Mouse (Mus musculus): Measurements from ENCODE around the gene Ankrd44. TPM values are rescaled to one million over a fixed set of nuclear protein-coding genes. Genes with fewer than 3 reads are reported as not detected.

The Ankrd44 gene
- polyA plus RNA-seq, 1 experiment from 2014 or later, result 29.9 TPM

DNA sequence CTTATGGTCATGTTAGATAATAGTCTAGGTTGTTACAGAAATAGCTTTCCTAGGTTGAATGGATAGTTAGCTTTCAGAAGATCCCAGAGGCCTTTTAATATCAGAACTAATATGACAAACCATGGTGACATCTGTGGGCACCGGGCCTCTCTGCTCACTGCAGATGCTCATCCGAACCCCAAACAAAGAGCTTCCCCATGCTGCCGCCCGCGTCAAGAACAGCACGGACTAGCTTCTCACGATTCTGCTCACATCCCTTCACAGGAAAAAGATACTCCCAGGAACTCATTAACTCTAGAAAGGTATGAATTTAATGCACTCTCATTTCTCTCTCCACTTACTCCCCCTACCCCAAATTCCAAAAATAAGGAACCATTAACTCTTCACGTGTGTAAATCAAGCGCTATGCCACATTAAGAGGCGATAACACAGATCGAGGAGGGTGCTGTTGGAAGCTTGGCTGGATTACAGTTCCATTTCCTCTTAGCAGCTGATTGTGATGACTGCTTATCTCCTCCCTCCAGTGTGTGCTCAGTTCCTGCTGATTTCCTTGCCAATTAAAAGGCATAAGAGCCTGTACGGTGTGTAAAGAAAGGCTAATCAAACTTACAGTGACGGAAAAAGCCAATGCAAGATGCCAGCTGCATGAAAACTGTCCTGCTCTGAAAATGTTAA is 235.8 kb downstream of the Ankrd44 start:
- peak; percentile 94 for ATAC-seq
- Histone ChIP-seq H3K4me3 (ENCODE audit: low read depth, low read length) (peak overlapping the region; percentile 2), H3K36me3 (ENCODE audit: control insufficient read depth, insufficient read depth, low read length) (no peaks in the 10 kb centered on the region), H3K4me1 (ENCODE audit: control insufficient read depth, insufficient read depth, low read length) (peaks cover 3% of the 10 kb centered on the region; the same call in 1 of the 2 replicates), H3K9me3 (replicated peaks; ENCODE audit: control insufficient read depth, low read length, poor library complexity, severe bottlenecking) (no peaks in the 10 kb centered on the region; the same call in 1 of the 2 replicates), H3K27me3 (ENCODE audit: control insufficient read depth, insufficient read depth, low read depth, low read length) (no peaks in the 10 kb centered on the region), H3K4me2 (ENCODE audit: low read length) (peak overlapping the region; percentile 39), H3K27ac (ENCODE audit: low read length) (peak overlapping the region; percentile 80), H3K9ac (ENCODE audit: low read depth, low read length) (peak overlapping the region; percentile 26; the same call in 1 of the 2 replicates)
- 39% methylated on average over 13 of the region's 13 CpGs for WGBS

DNA sequence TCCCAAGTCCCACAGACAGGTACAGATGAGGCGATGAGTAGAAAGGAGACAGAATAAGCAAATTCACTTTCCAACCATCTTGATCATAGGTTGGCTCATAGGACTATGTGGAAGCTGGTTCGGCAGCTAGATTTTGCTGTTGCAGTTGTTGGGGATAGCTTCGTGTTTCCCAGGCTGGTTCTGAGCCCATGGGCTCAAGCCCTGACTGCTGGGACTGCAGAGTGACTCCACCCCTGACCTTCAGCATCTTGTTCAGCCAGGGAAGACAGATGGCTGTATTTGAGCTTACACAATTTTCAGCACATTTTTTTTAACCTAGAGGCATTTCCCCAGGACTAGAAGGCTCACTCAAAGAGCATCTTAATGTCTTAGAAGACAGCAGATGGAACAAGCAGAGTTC is 237.7 kb downstream of the Ankrd44 start:
- WGBS, result 91% methylated on average over 3 of the region's 3 CpGs

DNA sequence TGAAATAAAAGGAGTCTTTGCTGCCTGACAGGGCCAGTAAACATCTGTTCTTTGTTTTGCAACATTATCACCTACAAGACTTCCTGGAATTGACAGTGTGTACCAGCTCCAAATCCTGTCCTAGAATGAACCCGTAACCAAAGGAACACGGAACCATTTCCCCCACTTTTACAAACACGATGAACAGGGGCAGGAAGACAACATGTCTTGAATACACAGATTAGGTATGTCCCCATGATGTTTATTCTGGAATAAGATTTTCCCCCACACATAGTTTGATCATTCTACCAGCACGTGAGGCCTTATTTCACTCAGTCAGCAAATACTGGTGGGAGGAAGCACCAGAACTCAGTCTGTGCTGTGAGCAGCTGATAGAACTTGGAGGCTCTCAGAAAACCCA is 241.9 kb downstream of the Ankrd44 start:
- no peak for ATAC-seq
- no peak overlapping the region for H3K27ac ChIP-seq (ENCODE audit: low read length)
- WGBS, result 88% methylated on average over 4 of the region's 4 CpGs
- H3K4me1 ChIP-seq (ENCODE audit: control insufficient read depth, insufficient read depth, low read length), result no peaks in the 10 kb centered on the region
- no peak overlapping the region for H3K4me2 ChIP-seq (ENCODE audit: low read length)
- H3K9ac ChIP-seq (ENCODE audit: low read depth, low read length), result no peak overlapping the region
- H3K4me3 ChIP-seq (ENCODE audit: low read depth, low read length), result no peak overlapping the region
- H3K36me3 ChIP-seq (ENCODE audit: control insufficient read depth, insufficient read depth, low read length), result no peaks in the 10 kb centered on the region; the same call in 1 of the 2 replicates
- H3K27me3 ChIP-seq (ENCODE audit: control insufficient read depth, insufficient read depth, low read depth, low read length), result no peaks in the 10 kb centered on the region
- H3K9me3 ChIP-seq (replicated peaks; ENCODE audit: control insufficient read depth, low read length, poor library complexity, severe bottlenecking), result no peaks in the 10 kb centered on the region; the same call in 1 of the 2 replicates

More for the DNA sequence above, 237.7 kb downstream of the Ankrd44 start:
- no peaks in the 10 kb centered on the region for H3K27me3 ChIP-seq (ENCODE audit: control insufficient read depth, insufficient read depth, low read depth, low read length)
- H3K4me3 ChIP-seq (ENCODE audit: low read depth, low read length), result no peak overlapping the region
- H3K9ac ChIP-seq (ENCODE audit: low read depth, low read length), result no peak overlapping the region
- H3K4me2 ChIP-seq (ENCODE audit: low read length), result no peak overlapping the region
- no peak for ATAC-seq
- H3K36me3 ChIP-seq (ENCODE audit: control insufficient read depth, insufficient read depth, low read length), result no peaks in the 10 kb centered on the region; the same call in 1 of the 2 replicates
- H3K27ac ChIP-seq (ENCODE audit: low read length), result no peak overlapping the region
- no peaks in the 10 kb centered on the region; the same call in 1 of the 2 replicates for H3K9me3 ChIP-seq (replicated peaks; ENCODE audit: control insufficient read depth, low read length, poor library complexity, severe bottlenecking)
- peaks cover 3% of the 10 kb centered on the region; the same call in 1 of the 2 replicates for H3K4me1 ChIP-seq (ENCODE audit: control insufficient read depth, insufficient read depth, low read length)

DNA sequence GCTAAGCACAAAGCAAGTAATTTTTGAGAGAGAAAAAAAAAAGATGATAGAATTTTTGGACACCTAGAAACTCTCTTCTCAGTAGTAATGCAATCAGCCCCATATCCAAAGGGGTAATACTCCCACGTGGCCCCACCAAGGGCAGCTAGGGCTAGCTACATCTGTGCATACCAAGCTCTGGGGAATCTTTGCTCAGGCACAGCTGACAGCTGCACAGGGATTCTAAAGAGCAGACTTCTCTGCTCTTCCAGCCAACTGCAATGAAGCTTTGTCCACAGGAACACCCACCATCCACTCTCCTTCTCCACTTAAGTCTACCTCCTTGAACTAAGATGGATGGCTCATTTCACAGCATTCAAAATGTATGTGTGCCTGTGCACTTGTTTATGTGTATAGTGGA is 246.6 kb downstream of the Ankrd44 start:
- WGBS, result 86% methylated on average over 1 of the region's 1 CpGs
- H3K27me3 ChIP-seq (ENCODE audit: control insufficient read depth, insufficient read depth, low read depth, low read length), result no peaks in the 10 kb centered on the region
- no peak for ATAC-seq

DNA sequence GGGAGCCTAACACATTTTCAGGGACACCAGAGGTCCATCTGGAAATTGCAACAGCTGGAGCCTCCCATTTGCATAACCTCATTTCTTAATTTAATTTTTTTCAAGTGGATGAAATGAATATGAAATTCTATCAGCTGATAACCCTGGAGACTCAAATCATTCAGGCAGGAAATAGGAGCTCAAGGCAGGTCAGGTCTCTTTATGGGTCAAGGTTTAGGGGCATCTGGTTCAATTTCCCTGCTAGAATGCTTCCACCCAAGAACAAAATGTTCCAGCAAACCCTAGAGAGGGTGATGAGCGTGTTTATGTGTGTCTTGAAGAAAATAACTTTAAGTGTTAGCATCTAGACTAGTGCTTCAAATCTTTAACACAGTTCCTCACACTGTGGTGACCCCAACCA is 248.2 kb downstream of the Ankrd44 start:
- H3K27me3 ChIP-seq (ENCODE audit: control insufficient read depth, insufficient read depth, low read depth, low read length), result no peaks in the 10 kb centered on the region
- H3K4me3 ChIP-seq (ENCODE audit: low read depth, low read length), result no peak overlapping the region
- WGBS, result 89% methylated on average over 1 of the region's 1 CpGs
- no peak overlapping the region for H3K9ac ChIP-seq (ENCODE audit: low read depth, low read length)
- H3K27ac ChIP-seq (ENCODE audit: low read length), result no peak overlapping the region
- H3K36me3 ChIP-seq (ENCODE audit: control insufficient read depth, insufficient read depth, low read length), result no peaks in the 10 kb centered on the region
- no peaks in the 10 kb centered on the region for H3K9me3 ChIP-seq (replicated peaks; ENCODE audit: control insufficient read depth, low read length, poor library complexity, severe bottlenecking)
- no peak overlapping the region for H3K4me2 ChIP-seq (ENCODE audit: low read length)
- H3K4me1 ChIP-seq (ENCODE audit: control insufficient read depth, insufficient read depth, low read length), result peaks cover 4% of the 10 kb centered on the region; the same call in 1 of the 2 replicates
- ATAC-seq, result no peak

More for the DNA sequence above, 246.6 kb downstream of the Ankrd44 start:
- Histone ChIP-seq H3K9ac (ENCODE audit: low read depth, low read length) (no peak overlapping the region), H3K9me3 (replicated peaks; ENCODE audit: control insufficient read depth, low read length, poor library complexity, severe bottlenecking) (no peaks in the 10 kb centered on the region), H3K27ac (ENCODE audit: low read length) (no peak overlapping the region), H3K36me3 (ENCODE audit: control insufficient read depth, insufficient read depth, low read length) (no peaks in the 10 kb centered on the region; the same call in 1 of the 2 replicates), H3K4me1 (ENCODE audit: control insufficient read depth, insufficient read depth, low read length) (peaks cover 4% of the 10 kb centered on the region; the same call in 1 of the 2 replicates), H3K4me2 (ENCODE audit: low read length) (no peak overlapping the region), H3K4me3 (ENCODE audit: low read depth, low read length) (no peak overlapping the region)

DNA sequence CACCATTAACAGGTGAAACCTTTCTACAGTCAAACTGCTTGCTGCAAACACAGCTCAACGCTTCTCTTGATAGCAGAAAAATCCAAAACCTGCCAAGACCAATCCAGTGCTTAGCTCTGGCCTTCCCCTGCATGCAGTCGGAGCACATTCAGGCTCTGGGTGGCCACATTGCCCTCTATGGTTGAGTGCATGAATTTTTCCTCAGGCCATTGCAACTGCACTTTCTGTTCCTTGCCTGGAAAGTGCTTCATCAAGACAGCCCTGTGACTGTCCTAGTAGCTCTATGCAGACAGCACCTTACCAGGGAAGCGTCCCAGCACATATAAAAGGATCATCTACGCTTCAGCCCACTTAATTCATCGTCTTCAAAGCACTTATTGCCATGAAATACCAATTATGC is 250.7 kb downstream of the Ankrd44 start:
- WGBS, result 51% methylated on average over 5 of the region's 5 CpGs
- no peak for ATAC-seq
- no peak overlapping the region for H3K4me3 ChIP-seq (ENCODE audit: low read depth, low read length)
- no peak overlapping the region for H3K9ac ChIP-seq (ENCODE audit: low read depth, low read length)
- H3K4me2 ChIP-seq (ENCODE audit: low read length), result no peak overlapping the region
- no peaks in the 10 kb centered on the region for H3K27me3 ChIP-seq (ENCODE audit: control insufficient read depth, insufficient read depth, low read depth, low read length)
- no peaks in the 10 kb centered on the region for H3K9me3 ChIP-seq (replicated peaks; ENCODE audit: control insufficient read depth, low read length, poor library complexity, severe bottlenecking)
- H3K4me1 ChIP-seq (ENCODE audit: control insufficient read depth, insufficient read depth, low read length), result peaks cover 4% of the 10 kb centered on the region; the same call in 1 of the 2 replicates
- H3K27ac ChIP-seq (ENCODE audit: low read length), result no peak overlapping the region
- H3K36me3 ChIP-seq (ENCODE audit: control insufficient read depth, insufficient read depth, low read length), result no peaks in the 10 kb centered on the region

DNA sequence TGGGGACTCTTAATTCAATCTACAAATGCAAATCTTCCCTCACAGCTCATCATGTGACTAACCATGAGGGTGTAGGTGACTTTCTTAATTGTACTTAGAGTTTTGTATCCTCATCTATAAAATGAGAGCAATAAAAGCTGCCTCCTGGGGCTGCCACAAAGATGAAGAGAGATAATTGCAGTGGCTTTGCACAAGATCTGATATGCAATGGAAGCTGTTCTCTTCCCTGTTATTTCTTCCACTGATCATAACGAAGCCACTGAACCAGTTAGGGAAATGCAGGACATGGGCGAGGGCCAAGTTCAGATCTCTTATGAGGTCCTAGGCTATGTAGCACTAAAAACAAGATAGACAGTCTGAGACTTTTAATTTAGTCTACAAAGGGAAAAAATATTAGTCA is 258.2 kb downstream of the Ankrd44 start:
- H3K36me3 ChIP-seq (ENCODE audit: control insufficient read depth, insufficient read depth, low read length), result no peaks in the 10 kb centered on the region
- no peak overlapping the region for H3K4me2 ChIP-seq (ENCODE audit: low read length)
- no peak for ATAC-seq
- no peak overlapping the region for H3K27ac ChIP-seq (ENCODE audit: low read length)
- WGBS, result 80% methylated on average over 2 of the region's 2 CpGs
- no peaks in the 10 kb centered on the region for H3K27me3 ChIP-seq (ENCODE audit: control insufficient read depth, insufficient read depth, low read depth, low read length)
- H3K4me3 ChIP-seq (ENCODE audit: low read depth, low read length), result no peak overlapping the region
- H3K9ac ChIP-seq (ENCODE audit: low read depth, low read length), result no peak overlapping the region
- H3K9me3 ChIP-seq (replicated peaks; ENCODE audit: control insufficient read depth, low read length, poor library complexity, severe bottlenecking), result no peaks in the 10 kb centered on the region
- peaks cover 5% of the 10 kb centered on the region; the same call in 1 of the 2 replicates for H3K4me1 ChIP-seq (ENCODE audit: control insufficient read depth, insufficient read depth, low read length)

DNA sequence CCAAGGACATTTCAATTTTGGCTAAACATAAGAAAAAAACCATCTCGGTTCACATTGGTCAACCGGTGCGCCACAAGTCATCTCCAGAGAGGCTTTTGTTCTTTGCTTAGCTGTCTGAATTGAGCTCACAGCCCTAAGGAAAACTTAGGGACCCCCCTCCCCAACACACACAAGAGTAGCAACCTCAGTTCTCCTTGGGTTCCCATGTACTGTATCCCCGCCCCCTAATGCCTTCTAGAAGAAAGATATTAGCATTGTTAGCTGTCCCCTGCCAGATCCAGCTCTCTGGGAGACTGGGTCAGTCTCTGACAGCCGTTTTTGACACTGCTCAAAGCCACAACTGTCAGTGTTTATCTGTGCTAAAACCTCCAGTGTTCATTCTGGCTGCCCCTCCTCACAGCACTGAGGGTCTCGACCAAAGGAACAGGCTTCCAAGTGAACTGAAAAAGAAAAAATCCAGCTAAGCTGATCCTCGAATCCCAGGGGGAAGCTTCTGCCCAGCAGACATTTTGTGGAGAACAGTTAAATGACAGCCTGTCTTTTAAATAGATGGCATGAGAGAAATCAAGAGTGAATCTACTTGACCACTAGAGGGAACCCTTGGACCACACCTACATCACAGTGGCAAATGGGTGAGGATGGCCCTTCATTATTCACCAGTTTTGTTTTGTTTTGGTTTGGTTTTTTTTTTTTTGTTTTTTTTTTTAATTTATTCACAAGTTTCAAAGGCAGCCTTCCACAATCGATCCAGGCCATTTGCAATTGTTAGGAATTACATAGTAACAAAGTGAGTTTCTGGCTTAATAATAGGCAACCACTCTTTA is 260.4 kb downstream of the Ankrd44 start:
- H3K4me1 ChIP-seq (ENCODE audit: control insufficient read depth, insufficient read depth, low read length), result peaks cover 5% of the 10 kb centered on the region; the same call in 1 of the 2 replicates
- 52% methylated on average over 8 of the region's 8 CpGs for WGBS
- peak; percentile 81 for ATAC-seq
- H3K4me2 ChIP-seq (ENCODE audit: low read length), result no peak overlapping the region
- peak overlapping the region; percentile 59 for H3K27ac ChIP-seq (ENCODE audit: low read length)
- H3K9ac ChIP-seq (ENCODE audit: low read depth, low read length), result no peak overlapping the region
- no peak overlapping the region for H3K4me3 ChIP-seq (ENCODE audit: low read depth, low read length)
- H3K27me3 ChIP-seq (ENCODE audit: control insufficient read depth, insufficient read depth, low read depth, low read length), result no peaks in the 10 kb centered on the region
- H3K9me3 ChIP-seq (replicated peaks; ENCODE audit: control insufficient read depth, low read length, poor library complexity, severe bottlenecking), result no peaks in the 10 kb centered on the region
- no peaks in the 10 kb centered on the region for H3K36me3 ChIP-seq (ENCODE audit: control insufficient read depth, insufficient read depth, low read length)

DNA sequence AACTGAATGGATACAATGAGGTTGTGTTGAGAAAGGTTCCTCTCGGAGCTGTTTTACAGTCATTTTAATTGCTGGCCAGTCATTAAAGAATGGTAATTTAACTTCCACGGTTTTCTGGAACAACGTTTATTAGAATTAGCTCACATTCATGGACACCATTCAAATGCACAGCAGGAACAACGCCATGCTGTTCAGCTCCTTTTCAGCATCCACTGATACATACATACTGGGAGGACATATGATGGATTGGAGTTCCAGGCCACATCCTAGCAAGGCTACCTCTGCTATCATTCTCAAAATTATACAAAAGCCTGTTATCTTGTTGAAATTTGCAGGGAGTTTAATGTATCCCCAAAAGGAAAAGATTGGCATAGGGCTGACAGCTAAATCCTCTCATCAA is 261.1 kb downstream of the Ankrd44 start:
- Histone ChIP-seq H3K4me3 (ENCODE audit: low read depth, low read length) (no peak overlapping the region), H3K4me2 (ENCODE audit: low read length) (no peak overlapping the region), H3K9ac (ENCODE audit: low read depth, low read length) (no peak overlapping the region), H3K9me3 (replicated peaks; ENCODE audit: control insufficient read depth, low read length, poor library complexity, severe bottlenecking) (no peaks in the 10 kb centered on the region), H3K27me3 (ENCODE audit: control insufficient read depth, insufficient read depth, low read depth, low read length) (no peaks in the 10 kb centered on the region), H3K27ac (ENCODE audit: low read length) (0 out of 2 replicates have a peak overlapping the region, but pooled peaks have one; percentile 28), H3K36me3 (ENCODE audit: control insufficient read depth, insufficient read depth, low read length) (no peaks in the 10 kb centered on the region), H3K4me1 (ENCODE audit: control insufficient read depth, insufficient read depth, low read length) (peaks cover 5% of the 10 kb centered on the region; the same call in 1 of the 2 replicates)
- ATAC-seq, result no peak
- 55% methylated on average over 4 of the region's 4 CpGs for WGBS
